Mouse (Mus musculus): ENCODE data around the gene Mymx.

Gene Mymx

GRCm38 (mm10) chr17:45569999-45570398 lies 31.9 kb downstream of the Mymx start:
- DNase-seq (ENCODE audit: low spot score): no peak

- no peak for DNase-seq (ENCODE audit: low spot score)
These were observed 32.9 kb downstream of the Mymx start for GRCm38 (mm10) chr17:45568990-45569389.

GRCm38 (mm10) chr17:45567162-45567601 lies 34.7 kb downstream of the Mymx start:
- no peak for DNase-seq (ENCODE audit: low spot score)

- DNase-seq (ENCODE audit: low spot score): no peak
These were observed 35.3 kb downstream of the Mymx start for GRCm38 (mm10) chr17:45566360-45567161.

GRCm38 (mm10) chr17:45566031-45566359 lies 35.9 kb downstream of the Mymx start:
- DNase-seq (ENCODE audit: low spot score): no peak

- DNase-seq (ENCODE audit: low spot score): no peak
These were observed 36.8 kb downstream of the Mymx start for GRCm38 (mm10) chr17:45565103-45565502.

GRCm38 (mm10) chr17:45564531-45565084 lies 37.3 kb downstream of the Mymx start:
- DNase-seq (ENCODE audit: low spot score): peak; percentile 32

- peak; percentile 93 for DNase-seq (ENCODE audit: low spot score)
These were observed 38.0 kb downstream of the Mymx start, which contains the start of gene Slc35b2 for GRCm38 (mm10) chr17:45563655-45564530. TSS of gene Slc35b2 (plus strand) at chr17:45563874.

- DNase-seq (ENCODE audit: low spot score): no peak
These were observed 38.7 kb downstream of the Mymx start for GRCm38 (mm10) chr17:45563216-45563615.

GRCm38 (mm10) chr17:45559732-45560525 lies 42.0 kb downstream of the Mymx start:
- DNase-seq (ENCODE audit: low spot score): no peak

GRCm38 (mm10) chr17:45557998-45558862 lies 43.7 kb downstream of the Mymx start:
- no peak for DNase-seq (ENCODE audit: low spot score)

GRCm38 (mm10) chr17:45557246-45557824 lies 44.6 kb downstream of the Mymx start:
- DNase-seq (ENCODE audit: low spot score): no peak

- DNase-seq (ENCODE audit: low spot score): no peak
These were observed 45.2 kb downstream of the Mymx start for GRCm38 (mm10) chr17:45556514-45557245.

GRCm38 (mm10) chr17:45556107-45556489 lies 45.8 kb downstream of the Mymx start:
- DNase-seq (ENCODE audit: low spot score): no peak

- peak; percentile 95 for DNase-seq (ENCODE audit: low spot score)
These were observed 46.3 kb downstream of the Mymx start, which contains the start of gene Nfkbie for GRCm38 (mm10) chr17:45555452-45556106. TSS of gene Nfkbie (plus strand) at chr17:45555703.

GRCm38 (mm10) chr17:45554420-45554819 lies 47.5 kb downstream of the Mymx start:
- no peak for DNase-seq (ENCODE audit: low spot score)

- DNase-seq (ENCODE audit: low spot score): no peak
These were observed 48.8 kb downstream of the Mymx start for GRCm38 (mm10) chr17:45553065-45553464.

- peak; percentile 91 for DNase-seq (ENCODE audit: low spot score)
These were observed 50.0 kb downstream of the Mymx start for GRCm38 (mm10) chr17:45551816-45552451.
